Mouse (Mus musculus): ENCODE results near the gene Klhl21. TPM values are rescaled to one million over a fixed set of nuclear protein-coding genes. Genes with fewer than 3 reads are reported as not detected.
A peak's percentile ranks its signal among the peaks of the same experiment; 100 is the strongest.

Klhl21 gene
- polyA plus RNA-seq, 1 experiment from 2014 or later, result 12.0 TPM

GRCm38 (mm10) chr4:152009076-152010051 is 761 bp downstream of the Klhl21 start:
- peak overlapping the region; percentile 91 for H3K4me3 ChIP-seq
- peaks cover 73% of the 10 kb centered on the region for H3K4me1 ChIP-seq
- 1% methylated on average over 112 of the region's 115 CpGs for WGBS (ENCODE audit: insufficient replicate concordance)
- peaks cover 17% of the 10 kb centered on the region for H3K27me3 ChIP-seq (replicated peaks)
- peak overlapping the region; percentile 87 for H3K27ac ChIP-seq
- peak overlapping the region; percentile 83 for H3K9ac ChIP-seq
- H3K9me3 ChIP-seq (replicated peaks), result no peaks in the 10 kb centered on the region
- peak; percentile 58 for ATAC-seq
- H3K36me3 ChIP-seq, result peaks cover 30% of the 10 kb centered on the region
- peak overlapping the region; percentile 100 for H3K4me2 ChIP-seq

GRCm38 (mm10) chr4:152010091-152010706 is 1.6 kb downstream of the Klhl21 start:
- Histone ChIP-seq H3K27ac (peak overlapping the region; percentile 87), H3K9ac (peak overlapping the region; percentile 83), H3K4me1 (peaks cover 73% of the 10 kb centered on the region), H3K4me2 (peak overlapping the region; percentile 100), H3K9me3 (replicated peaks) (no peaks in the 10 kb centered on the region), H3K4me3 (peak overlapping the region; percentile 91), H3K27me3 (replicated peaks) (peaks cover 17% of the 10 kb centered on the region), H3K36me3 (peaks cover 38% of the 10 kb centered on the region)
- peak; percentile 70 for ATAC-seq
- WGBS (ENCODE audit: insufficient replicate concordance), result under 1% methylated on average over 10 of the region's 10 CpGs

GRCm38 (mm10) chr4:152010707-152011134 is 2.1 kb downstream of the Klhl21 start:
- WGBS (ENCODE audit: insufficient replicate concordance), result 9% methylated on average over 13 of the region's 13 CpGs
- peak overlapping the region; percentile 83 for H3K9ac ChIP-seq
- peak overlapping the region; percentile 87 for H3K27ac ChIP-seq
- H3K36me3 ChIP-seq, result peaks cover 44% of the 10 kb centered on the region
- H3K4me1 ChIP-seq, result peaks cover 68% of the 10 kb centered on the region
- peaks cover 17% of the 10 kb centered on the region for H3K27me3 ChIP-seq (replicated peaks)
- H3K4me3 ChIP-seq, result peak overlapping the region; percentile 91
- peak overlapping the region; percentile 100 for H3K4me2 ChIP-seq
- peak; percentile 22 for ATAC-seq
- no peaks in the 10 kb centered on the region for H3K9me3 ChIP-seq (replicated peaks)

GRCm38 (mm10) chr4:152011171-152011760 is 2.7 kb downstream of the Klhl21 start:
- Histone ChIP-seq H3K27me3 (replicated peaks) (peaks cover 17% of the 10 kb centered on the region), H3K27ac (peak overlapping the region; percentile 87), H3K36me3 (peaks cover 49% of the 10 kb centered on the region), H3K4me1 (peaks cover 67% of the 10 kb centered on the region), H3K9ac (peak overlapping the region; percentile 83), H3K4me2 (peak overlapping the region; percentile 100), H3K4me3 (peak overlapping the region; percentile 91), H3K9me3 (replicated peaks) (no peaks in the 10 kb centered on the region)
- WGBS (ENCODE audit: insufficient replicate concordance), result 59% methylated on average over 8 of the region's 8 CpGs
- ATAC-seq, result no peak

GRCm38 (mm10) chr4:152012109-152012508 is 3.5 kb downstream of the Klhl21 start:
- Histone ChIP-seq H3K4me3 (no peak overlapping the region), H3K4me1 (peaks cover 66% of the 10 kb centered on the region), H3K27me3 (replicated peaks) (peaks cover 12% of the 10 kb centered on the region), H3K9ac (no peak overlapping the region), H3K27ac (no peak overlapping the region), H3K4me2 (0 out of 2 replicates have a peak overlapping the region, but pooled peaks have one; percentile 100), H3K9me3 (replicated peaks) (no peaks in the 10 kb centered on the region), H3K36me3 (peaks cover 58% of the 10 kb centered on the region)
- no peak for ATAC-seq
- 87% methylated on average over 16 of the region's 16 CpGs for WGBS (ENCODE audit: insufficient replicate concordance)

- H3K4me1 ChIP-seq, result peaks cover 54% of the 10 kb centered on the region
- WGBS (ENCODE audit: insufficient replicate concordance), result 74% methylated on average over 12 of the region's 12 CpGs
- peaks cover 67% of the 10 kb centered on the region for H3K36me3 ChIP-seq
- no peak overlapping the region for H3K4me2 ChIP-seq
- H3K27ac ChIP-seq, result no peak overlapping the region
- H3K9ac ChIP-seq, result no peak overlapping the region
- no peak overlapping the region for H3K4me3 ChIP-seq
- ATAC-seq, result no peak
- peaks cover 1% of the 10 kb centered on the region; the same call in 1 of the 2 replicates for H3K27me3 ChIP-seq (replicated peaks)
- no peaks in the 10 kb centered on the region for H3K9me3 ChIP-seq (replicated peaks)
Measured at GRCm38 (mm10) chr4:152013036-152013813, 4.6 kb downstream of the Klhl21 start.

GRCm38 (mm10) chr4:152019073-152019472 is 10.5 kb downstream of the Klhl21 start:
- Histone ChIP-seq H3K4me2 (no peak overlapping the region), H3K27ac (no peak overlapping the region), H3K9ac (no peak overlapping the region), H3K4me1 (peaks cover 10% of the 10 kb centered on the region), H3K36me3 (peaks cover 99% of the 10 kb centered on the region), H3K9me3 (replicated peaks) (no peaks in the 10 kb centered on the region), H3K27me3 (replicated peaks) (no peaks in the 10 kb centered on the region), H3K4me3 (no peak overlapping the region)
- 72% methylated on average over 6 of the region's 6 CpGs for WGBS (ENCODE audit: insufficient replicate concordance)
- no peak for ATAC-seq

- H3K27ac ChIP-seq, result no peak overlapping the region
- H3K4me3 ChIP-seq, result no peak overlapping the region
- WGBS (ENCODE audit: insufficient replicate concordance), result 87% methylated on average over 21 of the region's 21 CpGs
- no peak overlapping the region for H3K9ac ChIP-seq
- no peak for ATAC-seq
- peaks cover 19% of the 10 kb centered on the region for H3K4me1 ChIP-seq
- H3K27me3 ChIP-seq (replicated peaks), result no peaks in the 10 kb centered on the region
- no peak overlapping the region for H3K4me2 ChIP-seq
- H3K36me3 ChIP-seq, result peaks cover 99% of the 10 kb centered on the region
- no peaks in the 10 kb centered on the region for H3K9me3 ChIP-seq (replicated peaks)
Measured at GRCm38 (mm10) chr4:152020024-152020423, 11.4 kb downstream of the Klhl21 start.

- ATAC-seq, result no peak
- no peak overlapping the region for H3K27ac ChIP-seq
- 73% methylated on average over 12 of the region's 12 CpGs for WGBS (ENCODE audit: insufficient replicate concordance)
- peaks cover 95% of the 10 kb centered on the region for H3K36me3 ChIP-seq
- H3K27me3 ChIP-seq (replicated peaks), result no peaks in the 10 kb centered on the region
- H3K4me2 ChIP-seq, result no peak overlapping the region
- H3K9me3 ChIP-seq (replicated peaks), result no peaks in the 10 kb centered on the region
- peaks cover 35% of the 10 kb centered on the region for H3K4me1 ChIP-seq
- H3K4me3 ChIP-seq, result no peak overlapping the region
- no peak overlapping the region for H3K9ac ChIP-seq
Measured at GRCm38 (mm10) chr4:152021568-152022097, 13.0 kb downstream of the Klhl21 start.

GRCm38 (mm10) chr4:152022506-152022905 is 13.9 kb downstream of the Klhl21 start:
- Histone ChIP-seq H3K4me2 (no peak overlapping the region), H3K36me3 (peaks cover 87% of the 10 kb centered on the region), H3K27me3 (replicated peaks) (no peaks in the 10 kb centered on the region), H3K4me3 (no peak overlapping the region), H3K9me3 (replicated peaks) (no peaks in the 10 kb centered on the region), H3K27ac (no peak overlapping the region), H3K4me1 (peaks cover 40% of the 10 kb centered on the region), H3K9ac (no peak overlapping the region)
- no peak for ATAC-seq
- WGBS (ENCODE audit: insufficient replicate concordance), result 78% methylated on average over 8 of the region's 8 CpGs

- ATAC-seq, result no peak
- H3K27ac ChIP-seq, result no peak overlapping the region
- no peaks in the 10 kb centered on the region for H3K27me3 ChIP-seq (replicated peaks)
- H3K36me3 ChIP-seq, result peaks cover 68% of the 10 kb centered on the region
- WGBS (ENCODE audit: insufficient replicate concordance), result 84% methylated on average over 11 of the region's 11 CpGs
- peaks cover 51% of the 10 kb centered on the region for H3K4me1 ChIP-seq
- H3K4me2 ChIP-seq, result peak overlapping the region; percentile 98
- no peak overlapping the region for H3K4me3 ChIP-seq
- H3K9ac ChIP-seq, result peak overlapping the region; percentile 79; the same call in 1 of the 2 replicates
- H3K9me3 ChIP-seq (replicated peaks), result no peaks in the 10 kb centered on the region
Measured at GRCm38 (mm10) chr4:152024525-152024924, 15.9 kb downstream of the Klhl21 start.

Data from liver, embryonic 12.5 days (tissue).